Mouse (Mus musculus) myocyte (in vitro differentiated cells): ENCODE results near the gene Rassf6. TPM values are rescaled to one million over a fixed set of nuclear protein-coding genes. Genes with fewer than 3 reads are reported as not detected.

Source experiments
- H3K27me3 ChIP-seq: one replicate; pipeline ENCODE4 v1.6.1; 2011; ENCODE audit not compliant: control insufficient read depth, insufficient read depth, insufficient read length
- H3K36me3 ChIP-seq: one replicate; pipeline ENCODE4 v1.6.1; 2011; ENCODE audit not compliant: control insufficient read depth, insufficient read depth
- H3K4me2 ChIP-seq: one replicate; pipeline ENCODE4 v1.6.1; 2011; ENCODE audit warnings: low read depth, control low read depth
- H3K4me3 ChIP-seq: one replicate; pipeline ENCODE4 v1.5.1; 2011; ENCODE audit warnings: mild to moderate bottlenecking, control low read depth, moderate library complexity
- H3K79me2 ChIP-seq: one replicate; pipeline ENCODE4 v1.6.1; 2011; ENCODE audit not compliant: control insufficient read depth, insufficient read depth
- H3ac ChIP-seq: one replicate; pipeline ENCODE4 v1.6.1; 2011; ENCODE audit not compliant: control insufficient read depth, insufficient read length
- CEBPB ChIP-seq: IDR thresholded peaks from 2 replicates; pipeline ENCODE4 v1.6.1; 2011; ENCODE audit warnings: mild to moderate bottlenecking, moderate library complexity; ENCODE audit not compliant: poor library complexity, insufficient read depth, severe bottlenecking
- E2F4 ChIP-seq: IDR thresholded peaks from one replicate; pipeline ENCODE4 v1.6.1; 2011; ENCODE audit warnings: mild to moderate bottlenecking, control low read depth, moderate library complexity; ENCODE audit not compliant: insufficient read depth
- MAX ChIP-seq: IDR thresholded peaks from one replicate; pipeline ENCODE4 v1.6.1; 2011; ENCODE audit warnings: low read depth, mild to moderate bottlenecking, control low read depth
- MYOD1 ChIP-seq, 3 experiments: IDR thresholded peaks; one replicate each; pipeline ENCODE4 v1.6.1; 2011; ENCODE audit warnings: control low read depth in 2 of 3, low read depth in 2 of 3, mild to moderate bottlenecking in 2 of 3, moderate library complexity in 1 of 3; ENCODE audit not compliant: insufficient read length in 2 of 3, control insufficient read depth in 1 of 3
- MYOG ChIP-seq, 3 experiments: IDR thresholded peaks; one replicate each; pipeline ENCODE4 v1.6.1; 2011; ENCODE audit warnings: control low read depth in 2 of 3, low read depth in 2 of 3, mild to moderate bottlenecking in 2 of 3; ENCODE audit not compliant: insufficient read length in 2 of 3, control insufficient read depth in 1 of 3, insufficient read depth in 1 of 3
- POLR2A ChIP-seq: IDR thresholded peaks from one replicate; pipeline ENCODE4 v1.6.1; 2011; ENCODE audit warnings: low read depth, mild to moderate bottlenecking, control low read depth, moderate library complexity; ENCODE audit not compliant: insufficient read length
- POLR2AphosphoS2 ChIP-seq: IDR thresholded peaks from one replicate; pipeline ENCODE4 v1.6.1; 2011; ENCODE audit warnings: low read depth, control low read depth; ENCODE audit not compliant: insufficient read length
- REST ChIP-seq: IDR thresholded peaks from one replicate; pipeline ENCODE4 v1.6.1; 2011; ENCODE audit warnings: mild to moderate bottlenecking, control low read depth, moderate library complexity; ENCODE audit not compliant: insufficient read depth, insufficient read length
- SRF ChIP-seq: IDR thresholded peaks from one replicate; pipeline ENCODE4 v1.6.1; 2011; ENCODE audit warnings: low read depth; ENCODE audit not compliant: control insufficient read depth, insufficient read length
- TCF12 ChIP-seq: IDR thresholded peaks from one replicate; pipeline ENCODE4 v1.6.1; 2011; ENCODE audit warnings: mild to moderate bottlenecking, control low read depth; ENCODE audit not compliant: poor library complexity, insufficient read depth, severe bottlenecking
- TCF3 ChIP-seq: IDR thresholded peaks from one replicate; pipeline ENCODE4 v1.6.1; 2011; ENCODE audit warnings: low read depth, control low read depth; ENCODE audit not compliant: insufficient read length
- USF1 ChIP-seq: IDR thresholded peaks from one replicate; pipeline ENCODE4 v1.6.1; 2011; ENCODE audit warnings: low read depth, mild to moderate bottlenecking, control low read depth, moderate library complexity
- polyA plus RNA-seq: library from polyadenylated mRNA; unstranded; fragments of >200 nt; fragmentation: generic; extraction: Trizol; gene quantifications from one replicate; pipeline ENCODE4 v1.2.1, GENCODE M21; 2012; ENCODE audit warnings: missing spikeins

Rassf6 gene
- polyA plus RNA-seq, 1 experiment, result not detected

GRCm38 (mm10) chr5:90641218-90641610, 757 bp upstream of the Rassf6 start:
- Histone ChIP-seq H3ac (no peak overlapping the region), H3K36me3 (no peaks in the 10 kb centered on the region), H3K4me2 (no peak overlapping the region), H3K27me3 (no peaks in the 10 kb centered on the region), H3K79me2 (no peaks in the 10 kb centered on the region), H3K4me3 (no peak overlapping the region)
- TF ChIP-seq REST (no peak), MAX (no peak), E2F4 (no peak), TCF12 (no peak), USF1 (no peak), TCF3 (no peak), CEBPB (no peak), POLR2A (no peak), POLR2AphosphoS2 (no peak), MYOG (IDR thresholded peaks at IDR 0.05; ENCODE audit: control insufficient read depth in 1 of 3, insufficient read depth in 1 of 3, insufficient read length in 2 of 3, low read depth in 2 of 3) (no peak), SRF (no peak), MYOD1 (IDR thresholded peaks at IDR 0.05; ENCODE audit: control insufficient read depth in 1 of 3, insufficient read length in 2 of 3, low read depth in 2 of 3) (no peak)

GRCm38 (mm10) chr5:90634885-90635284, 5.6 kb downstream of the Rassf6 start:
- Histone ChIP-seq H3K4me3 (no peak overlapping the region), H3K4me2 (no peak overlapping the region), H3ac (no peak overlapping the region), H3K79me2 (no peaks in the 10 kb centered on the region), H3K27me3 (no peaks in the 10 kb centered on the region), H3K36me3 (no peaks in the 10 kb centered on the region)
- TF ChIP-seq REST (no peak), TCF3 (no peak), SRF (no peak)

DNA sequence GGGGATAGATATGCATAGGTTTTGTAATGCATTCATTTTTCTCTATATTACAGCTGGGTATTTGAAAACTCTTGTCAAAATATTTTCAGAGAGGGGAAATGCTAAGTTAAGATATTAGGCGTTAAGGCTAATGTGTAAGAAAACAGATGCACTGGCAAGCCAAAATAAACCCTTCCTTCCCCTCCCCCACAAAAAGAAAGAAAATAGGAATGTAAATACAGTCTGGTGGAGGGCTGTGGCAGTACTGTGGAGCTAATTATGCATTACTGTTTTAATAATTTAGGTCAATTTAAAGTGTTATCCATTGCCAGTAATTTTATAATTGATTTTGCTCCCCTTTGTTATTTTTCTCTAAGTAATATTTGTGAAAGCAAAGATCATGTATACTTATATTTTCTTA, 11.9 kb downstream of the Rassf6 start:
- Histone ChIP-seq H3K79me2 (no peaks in the 10 kb centered on the region), H3K36me3 (no peaks in the 10 kb centered on the region), H3K4me2 (no peak overlapping the region), H3K27me3 (no peaks in the 10 kb centered on the region), H3ac (no peak overlapping the region), H3K4me3 (no peak overlapping the region)
- TF ChIP-seq MAX (no peak), POLR2AphosphoS2 (no peak), MYOD1 (IDR thresholded peaks at IDR 0.05; ENCODE audit: control insufficient read depth in 1 of 3, insufficient read length in 2 of 3, low read depth in 2 of 3) (no peak), REST (no peak), TCF12 (no peak), SRF (no peak), CEBPB (no peak), POLR2A (no peak), E2F4 (no peak), MYOG (IDR thresholded peaks at IDR 0.05; ENCODE audit: control insufficient read depth in 1 of 3, insufficient read depth in 1 of 3, insufficient read length in 2 of 3, low read depth in 2 of 3) (no peak), TCF3 (no peak), USF1 (no peak)

GRCm38 (mm10) chr5:90628011-90628410, 12.4 kb downstream of the Rassf6 start:
- H3ac ChIP-seq, result no peak overlapping the region
- TF ChIP-seq POLR2AphosphoS2, result no peak
- no peak for TF ChIP-seq CEBPB
- no peak for TF ChIP-seq USF1
- no peak for TF ChIP-seq POLR2A

GRCm38 (mm10) chr5:90627423-90627822, 13.0 kb downstream of the Rassf6 start:
- H3K36me3 ChIP-seq, result no peaks in the 10 kb centered on the region
- TF ChIP-seq MYOD1 (IDR thresholded peaks at IDR 0.05; ENCODE audit: control insufficient read depth in 1 of 3, insufficient read length in 2 of 3, low read depth in 2 of 3) (no peak), REST (no peak), E2F4 (no peak), POLR2A (no peak), TCF12 (no peak), MAX (no peak), MYOG (IDR thresholded peaks at IDR 0.05; ENCODE audit: control insufficient read depth in 1 of 3, insufficient read depth in 1 of 3, insufficient read length in 2 of 3, low read depth in 2 of 3) (no peak), TCF3 (no peak), CEBPB (no peak), SRF (no peak), POLR2AphosphoS2 (no peak), USF1 (no peak)
- H3K4me2 ChIP-seq, result no peak overlapping the region
- no peak overlapping the region for H3ac ChIP-seq
- H3K4me3 ChIP-seq, result no peak overlapping the region
- H3K79me2 ChIP-seq, result no peaks in the 10 kb centered on the region
- no peaks in the 10 kb centered on the region for H3K27me3 ChIP-seq

More at GRCm38 (mm10) chr5:90628011-90628410, 12.4 kb downstream of the Rassf6 start:
- H3K27me3 ChIP-seq, result no peaks in the 10 kb centered on the region
- H3K36me3 ChIP-seq, result no peaks in the 10 kb centered on the region
- H3K4me3 ChIP-seq, result no peak overlapping the region
- no peaks in the 10 kb centered on the region for H3K79me2 ChIP-seq
- no peak overlapping the region for H3K4me2 ChIP-seq
